Mouse (Mus musculus) hematopoietic stem cell, adult 5-6 weeks (primary cell): ENCODE measurements around the gene Mroh9. TPM values are rescaled to one million over a fixed set of nuclear protein-coding genes. Genes with fewer than 3 reads are reported as not detected.

Source experiments
- ATAC-seq, 2 experiments: fragments of 125-278 bp in 1 of 2; replicated peaks in 1 of 2; 2 replicates each; pipeline ENCODE4 v1.8.0; 2016 to 2017; ENCODE audit warnings: inconsistent platforms in 2 of 2, mild to moderate bottlenecking in 2 of 2, moderate number of reproducible peaks in 2 of 2, low read depth in 1 of 2, moderate TSS enrichment in 1 of 2; ENCODE audit not compliant: low FRiP score in 2 of 2, poor library complexity in 2 of 2, severe bottlenecking in 2 of 2, insufficient read depth in 1 of 2, low TSS enrichment in 1 of 2
- total RNA-seq: library from RNA; stranded (forward); fragments of 172-1452, 232-1000 nt; gene quantifications from 2 replicates; pipeline ENCODE4 v1.2.3, GENCODE M21; 2017

Gene Mroh9
- not detected in 2 replicates for total RNA-seq

- ATAC-seq, result no peak
Measured at GRCm38 (mm10) chr1:163085570-163085969, at the start of gene Mroh9. Gene Mroh9, minus strand, starts transcription at chr1:163085670.

DNA sequence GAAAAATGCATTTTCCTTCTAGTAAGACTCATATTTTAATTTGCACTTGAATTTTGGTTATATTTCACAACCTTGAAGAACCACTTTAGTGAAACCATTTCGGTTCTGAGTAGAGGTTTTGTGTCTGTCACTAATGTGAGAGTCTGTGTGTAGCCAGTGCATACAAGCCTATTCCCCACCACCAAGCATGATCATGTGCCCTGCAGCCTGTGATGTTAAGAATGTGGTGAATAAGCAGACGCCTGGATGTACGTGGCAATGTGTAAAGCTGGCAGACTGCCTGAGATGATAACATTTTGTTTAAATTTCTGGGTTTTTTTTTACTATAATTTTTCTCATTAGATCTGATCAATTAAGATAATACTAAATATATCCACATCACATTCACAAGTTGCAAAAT, 44.5 kb upstream of the Mroh9 start:
- no peak for ATAC-seq

DNA sequence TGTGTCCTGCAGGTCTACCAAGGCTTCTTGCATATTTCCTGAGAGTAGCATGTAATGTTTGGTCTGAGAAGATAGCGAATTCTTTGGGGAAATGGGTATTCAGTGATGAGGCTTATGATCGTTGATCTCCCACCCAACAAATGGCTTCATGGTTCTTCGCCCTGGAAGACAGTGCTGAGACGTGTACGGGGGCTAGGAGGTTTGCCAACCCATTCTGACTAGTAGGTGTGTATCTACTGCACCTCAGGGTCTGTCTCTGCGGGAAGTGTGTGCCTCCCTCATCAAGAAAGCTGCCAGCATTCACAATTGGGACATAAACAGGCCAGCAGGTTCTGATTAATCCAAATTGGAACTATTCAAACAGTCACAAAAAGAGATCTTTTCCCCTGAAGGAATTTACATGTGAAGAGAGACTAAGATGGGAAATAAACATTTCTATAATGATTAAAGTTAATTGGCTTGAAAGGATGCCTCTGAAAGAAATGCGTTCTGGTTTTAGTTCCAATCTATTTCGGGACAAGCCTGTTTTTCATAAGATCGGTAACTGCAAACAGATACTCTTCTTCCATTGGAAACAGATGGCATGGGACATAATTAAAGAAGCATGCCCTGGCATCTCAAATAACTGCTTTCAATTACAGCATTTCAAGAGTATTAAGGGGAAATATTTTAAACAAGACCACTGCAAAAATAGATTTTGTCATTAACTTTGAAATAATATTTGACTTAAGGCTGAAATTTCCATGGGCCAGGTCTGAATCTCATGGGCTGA, 43.8 kb upstream of the Mroh9 start:
- ATAC-seq, result no peak

DNA sequence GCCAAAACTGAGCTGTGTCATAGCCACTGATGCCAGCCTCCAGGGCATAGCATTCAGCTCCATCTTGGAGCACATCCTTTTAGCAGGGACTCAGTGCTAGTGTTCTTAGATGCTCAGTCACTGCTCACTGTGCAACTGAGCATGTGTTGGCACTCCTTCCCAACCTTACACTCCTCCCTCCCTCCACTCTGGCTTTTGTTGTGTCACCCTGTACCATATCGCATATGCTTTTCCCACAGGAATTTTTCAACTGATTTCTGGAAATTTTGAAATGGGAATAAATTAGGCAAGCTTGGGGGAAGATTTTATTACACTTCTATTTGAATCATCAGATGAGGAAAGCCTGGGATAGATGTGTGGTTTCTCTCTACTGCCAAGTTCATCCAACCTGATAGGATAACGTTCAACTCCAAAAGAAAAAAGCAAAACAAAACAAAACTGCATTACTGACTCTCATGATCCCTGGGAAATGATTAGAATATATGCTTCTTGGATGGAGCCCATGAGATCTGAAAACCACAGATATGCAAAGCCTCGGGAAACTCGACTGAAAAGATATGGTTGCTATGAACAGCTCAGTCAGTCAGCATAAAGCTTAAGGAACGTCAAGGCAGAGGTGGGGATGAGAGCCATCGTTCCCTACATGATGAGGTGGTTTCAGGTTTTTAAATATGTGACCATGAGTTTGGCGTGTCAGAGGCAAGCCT, 40.9 kb upstream of the Mroh9 start:
- no peak for ATAC-seq

DNA sequence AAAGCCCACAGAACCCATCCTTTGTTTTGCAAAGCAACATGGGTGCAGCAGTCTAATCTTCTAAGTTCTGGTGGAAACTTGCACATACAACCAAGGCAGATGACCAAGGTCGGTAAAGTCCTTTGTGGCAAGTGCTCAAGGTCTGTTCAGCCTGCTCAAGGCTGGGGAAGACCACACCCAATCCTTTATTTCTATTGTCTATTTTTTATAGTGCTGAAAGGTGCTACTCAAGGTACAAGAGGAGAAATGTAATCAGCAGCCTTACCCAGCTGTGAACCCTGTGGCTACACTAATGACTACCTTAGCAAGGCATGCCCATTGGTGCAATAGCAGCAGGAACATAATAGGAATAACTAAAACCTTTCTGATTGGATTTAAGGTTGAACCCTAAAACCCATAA, 36.9 kb upstream of the Mroh9 start:
- no peak for ATAC-seq

DNA sequence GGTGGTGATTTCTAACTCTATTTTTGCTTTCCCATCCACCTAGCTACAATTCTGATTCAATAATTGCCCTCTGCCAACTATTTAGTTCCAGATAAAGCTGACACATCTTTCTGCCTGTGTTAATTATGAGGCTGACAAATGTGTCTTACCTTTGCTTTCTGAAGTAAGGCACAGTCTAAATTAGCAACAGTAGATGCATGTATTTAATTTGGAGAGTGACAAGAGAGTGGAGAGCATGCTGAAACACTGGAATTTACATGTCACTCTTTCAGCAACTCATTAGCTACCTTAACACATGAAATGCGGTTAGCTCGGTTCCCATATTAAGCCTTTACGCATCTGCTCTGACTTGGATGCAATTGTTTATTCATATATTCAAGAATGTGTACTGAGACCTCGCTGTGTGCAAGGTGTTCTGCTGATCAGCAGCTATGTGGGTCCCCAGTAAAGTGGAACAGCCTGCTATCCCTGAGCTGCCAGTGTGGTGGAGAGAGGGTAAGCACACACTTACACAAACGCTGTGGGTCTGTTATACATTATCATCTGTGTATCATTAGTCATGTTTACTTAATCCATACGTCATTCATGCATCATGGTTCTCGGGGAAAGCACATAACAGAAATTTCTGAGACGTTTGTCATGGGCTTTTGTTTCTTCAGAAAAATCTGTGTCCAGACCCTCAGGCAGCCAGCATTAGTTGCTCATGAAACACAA, 28.1 kb upstream of the Mroh9 start:
- no peak for ATAC-seq

- ATAC-seq, result no peak
Measured at GRCm38 (mm10) chr1:163112482-163113164, 27.2 kb upstream of the Mroh9 start.

GRCm38 (mm10) chr1:163104960-163105359, 19.5 kb upstream of the Mroh9 start:
- no peak for ATAC-seq

DNA sequence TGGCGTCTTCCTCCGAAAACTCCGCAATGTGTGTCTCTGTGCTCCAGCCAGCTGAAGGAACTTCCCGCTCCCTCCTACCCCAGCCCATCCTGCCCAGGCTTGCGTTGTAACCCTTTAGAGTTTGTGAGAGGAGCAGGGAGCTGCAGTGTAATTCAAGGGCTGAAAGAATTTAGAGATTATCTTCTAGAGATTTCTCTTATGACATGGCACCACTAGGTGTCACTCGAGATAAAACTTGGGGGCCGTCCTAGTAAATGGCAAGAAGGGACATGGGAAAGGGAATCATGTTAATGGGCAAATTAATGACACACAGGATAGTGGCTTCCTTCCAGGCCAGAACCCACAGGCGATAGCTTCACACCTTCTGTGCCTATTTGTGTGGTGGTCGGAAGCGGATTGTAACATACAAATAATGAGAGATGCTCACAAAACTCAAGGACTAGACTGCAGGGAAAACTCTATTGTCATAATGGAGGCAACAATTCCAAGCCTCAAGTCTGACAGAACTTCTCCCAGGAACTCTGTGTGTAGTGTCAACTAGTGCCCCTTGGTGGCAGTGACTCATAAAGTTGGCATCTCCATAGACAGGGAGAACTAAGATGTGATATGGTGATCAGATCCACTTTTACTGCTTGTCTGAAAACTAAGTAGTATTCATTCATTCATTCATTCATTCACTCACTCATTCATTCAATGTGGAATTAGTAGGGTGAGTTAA, 6.1 kb upstream of the Mroh9 start:
- ATAC-seq, result peak in 1 of 2 experiments; percentile 27; a peak in 1 of 4 replicates

GRCm38 (mm10) chr1:163070502-163070901, 15.0 kb downstream of the Mroh9 start:
- ATAC-seq, result peak; percentile 53 to 69; a peak in 3 of 4 replicates

DNA sequence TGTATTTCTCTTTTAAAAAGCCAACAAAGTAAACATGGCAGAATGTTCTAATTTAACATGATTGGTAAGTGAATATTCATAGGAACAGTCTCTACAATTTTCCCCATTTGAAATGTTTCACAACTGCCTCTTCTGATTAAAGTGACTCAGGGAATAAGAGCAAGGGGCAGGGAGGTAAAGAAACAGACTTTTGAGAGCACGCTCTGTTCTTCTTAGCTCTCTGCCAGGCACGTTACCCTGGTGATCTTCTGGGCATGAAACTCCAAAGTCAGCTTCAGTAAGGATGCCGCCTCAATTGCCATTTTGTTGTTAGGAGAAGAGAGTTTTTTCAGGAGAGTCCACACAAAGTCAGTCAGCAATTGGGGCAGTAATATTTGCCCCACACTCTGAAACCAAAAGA, 25.1 kb downstream of the Mroh9 start:
- ATAC-seq, result no peak

GRCm38 (mm10) chr1:163057363-163057762, 28.1 kb downstream of the Mroh9 start:
- no peak for ATAC-seq

GRCm38 (mm10) chr1:163055629-163056028, 29.8 kb downstream of the Mroh9 start:
- ATAC-seq, result no peak

GRCm38 (mm10) chr1:163023075-163023474, 62.4 kb downstream of the Mroh9 start:
- ATAC-seq, result no peak

- ATAC-seq, result no peak
Measured at GRCm38 (mm10) chr1:163009220-163009619, 76.2 kb downstream of the Mroh9 start.

DNA sequence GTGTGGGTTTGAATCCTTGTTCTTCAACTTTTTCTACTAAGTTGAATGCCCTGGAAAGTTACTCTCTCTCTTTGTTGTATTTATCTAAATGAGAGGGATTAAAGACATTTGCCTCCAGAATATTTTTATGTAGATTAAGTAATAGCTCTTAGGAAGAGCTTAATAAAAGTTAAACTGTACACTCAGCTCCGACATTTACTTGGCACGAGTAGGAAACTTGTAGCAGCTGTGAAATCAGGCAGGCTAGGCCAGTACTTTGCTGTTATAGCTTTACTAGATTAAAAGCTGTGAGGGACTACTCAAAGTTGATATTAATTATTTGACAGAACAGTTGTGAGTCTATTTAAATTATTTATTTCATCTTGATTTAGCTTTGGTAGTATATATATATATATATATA, 82.0 kb downstream of the Mroh9 start:
- no peak for ATAC-seq

- no peak for ATAC-seq
Measured at GRCm38 (mm10) chr1:163001271-163001829, 84.1 kb downstream of the Mroh9 start.
